Mouse (Mus musculus) heart, postnatal 0 days (tissue): ENCODE data around the gene Ppp1r16b. TPM values are rescaled to one million over a fixed set of nuclear protein-coding genes. Genes with fewer than 3 reads are reported as not detected.

Source experiments
- ATAC-seq: fragments of 200-750 bp; cut with Nextera tagmentation; 2 replicates; pipeline ENCODE4 v1.8.0; 2017; ENCODE audit warnings: low read depth, moderate number of reproducible peaks, moderate library complexity; ENCODE audit not compliant: insufficient read depth
- DNase-seq: peaks from one replicate; pipeline ENCODE4 v3.0.0-alpha.2; 2016; ENCODE audit warnings: low spot score
- H3K27ac ChIP-seq: fragments of 300-500 bp; sonication (generic); 2 replicates; pipeline ENCODE4 v1.5.1; 2014; ENCODE audit warnings: low read depth, mild to moderate bottlenecking
- H3K27me3 ChIP-seq: fragments of 300-500 bp; sonication (generic); 2 replicates; pipeline ENCODE4 v1.6.1; 2014; ENCODE audit warnings: low read length, mixed read lengths; ENCODE audit not compliant: control insufficient read depth, insufficient read depth
- H3K36me3 ChIP-seq: fragments of 300-500 bp; sonication (generic); replicated peaks from 2 replicates; pipeline ENCODE4 v1.6.1; 2014; ENCODE audit warnings: low read length, mixed read lengths; ENCODE audit not compliant: control insufficient read depth, insufficient read depth
- H3K4me1 ChIP-seq: fragments of 300-500 bp; sonication (generic); 2 replicates; pipeline ENCODE4 v1.6.1; 2014; ENCODE audit warnings: antibody characterized with exemption; ENCODE audit not compliant: control insufficient read depth, insufficient read depth
- H3K4me2 ChIP-seq: fragments of 300-500 bp; sonication (generic); 2 replicates; pipeline ENCODE4 v1.6.1; 2014; ENCODE audit warnings: low read depth, mild to moderate bottlenecking, low read length, moderate library complexity
- H3K4me3 ChIP-seq: fragments of 300-500 bp; sonication (generic); 2 replicates; pipeline ENCODE4 v1.5.1; 2014; ENCODE audit warnings: low read depth, low read length
- H3K9ac ChIP-seq: fragments of 300-500 bp; sonication (generic); replicated peaks from 2 replicates; pipeline ENCODE4 v1.6.1; 2014; ENCODE audit warnings: low read depth, low read length, mixed read lengths
- H3K9me3 ChIP-seq: fragments of 300-500 bp; sonication (generic); replicated peaks from 2 replicates; pipeline ENCODE4 v1.6.1; 2016; ENCODE audit warnings: low read length; ENCODE audit not compliant: control insufficient read depth
- CTCF ChIP-seq: IDR thresholded peaks from 2 replicates; pipeline ENCODE4 v1.5.1; 2016; ENCODE audit warnings: antibody characterized with exemption, control low read depth, low read depth
- EP300 ChIP-seq: IDR thresholded peaks from 2 replicates; pipeline ENCODE4 v1.6.1; 2016; ENCODE audit warnings: antibody characterized with exemption, low read depth
- WGBS: fragments of 180-500 bp; shearing (Covaris S2); extraction: QIAGEN DNeasy Blood & Tissue Kit; methylation state at CpG from one replicate; pipeline ENCODE4 v1.1.7; 2014; 5-methylcytosine and 5-hydroxymethylcytosine counted together
- polyA plus RNA-seq: library from polyadenylated mRNA; unstranded; fragments of >200 nt; fragmentation: Nextera tagmentation; extraction: Ambion mirVana; gene quantifications from 2 replicates; pipeline ENCODE4 v1.2.1, GENCODE M21; 2015
- total RNA-seq: library from RNA; depleted of rRNA; stranded (reverse); fragments of >200 nt; gene quantifications from 2 replicates; pipeline ENCODE4 v1.2.3, GENCODE M21; 2014; ENCODE audit warnings: low replicate concordance

Gene Ppp1r16b
- total and polyA plus RNA-seq, 2 experiments from 2014 or later: 3.7 to 5.1 TPM

- no peak for TF ChIP-seq EP300
- TF ChIP-seq CTCF: no peak
- no peaks in the 10 kb centered on the region for H3K27me3 ChIP-seq
- no peak overlapping the region for H3K9ac ChIP-seq
- H3K4me1 ChIP-seq: no peaks in the 10 kb centered on the region
- peaks cover 19% of the 10 kb centered on the region for H3K36me3 ChIP-seq
- no peak for ATAC-seq
- H3K4me3 ChIP-seq: no peak overlapping the region
- peaks cover 5% of the 10 kb centered on the region for H3K9me3 ChIP-seq
- H3K27ac ChIP-seq: no peak overlapping the region
- DNase-seq: no peak
- 86% methylated on average over 3 of the region's 3 CpGs for WGBS
- H3K4me2 ChIP-seq: no peak overlapping the region
These were observed 21.4 kb upstream of the Ppp1r16b start for GRCm38 (mm10) chr2:158643791-158644190.

- Histone ChIP-seq H3K4me2 (no peak overlapping the region), H3K36me3 (no peaks in the 10 kb centered on the region), H3K4me1 (no peaks in the 10 kb centered on the region), H3K9me3 (0 out of 2 replicates have a peak, but pooled peaks cover under 1% of the 10 kb centered on the region), H3K27ac (no peak overlapping the region), H3K9ac (no peak overlapping the region), H3K27me3 (no peaks in the 10 kb centered on the region), H3K4me3 (no peak overlapping the region)
- no peak for TF ChIP-seq EP300
- no peak for TF ChIP-seq CTCF
- DNase-seq (no peak), ATAC-seq (no peak)
- WGBS: 54% methylated on average over 7 of the region's 7 CpGs
These were observed 13.9 kb upstream of the Ppp1r16b start for GRCm38 (mm10) chr2:158651159-158651908.

GRCm38 (mm10) chr2:158652985-158653384, 12.2 kb upstream of the Ppp1r16b start:
- ATAC-seq: peak; percentile 50; the same call in 1 of the 2 replicates
- no peak for DNase-seq
- TF ChIP-seq EP300 (no peak), CTCF (peak; percentile 87)
- H3K4me2 ChIP-seq: no peak overlapping the region
- no peaks in the 10 kb centered on the region for H3K36me3 ChIP-seq
- H3K9ac ChIP-seq: no peak overlapping the region
- H3K9me3 ChIP-seq: no peaks in the 10 kb centered on the region
- H3K27ac ChIP-seq: no peak overlapping the region
- H3K4me3 ChIP-seq: no peak overlapping the region
- no peaks in the 10 kb centered on the region for H3K27me3 ChIP-seq
- WGBS: 10% methylated on average over 4 of the region's 4 CpGs
- H3K4me1 ChIP-seq: no peaks in the 10 kb centered on the region

GRCm38 (mm10) chr2:158654717-158655116, 10.5 kb upstream of the Ppp1r16b start:
- DNase-seq: no peak
- H3K9me3 ChIP-seq: no peaks in the 10 kb centered on the region
- H3K36me3 ChIP-seq: no peaks in the 10 kb centered on the region
- WGBS: 67% methylated on average over 9 of the region's 9 CpGs
- no peak overlapping the region for H3K4me2 ChIP-seq
- no peak overlapping the region for H3K9ac ChIP-seq
- no peaks in the 10 kb centered on the region for H3K27me3 ChIP-seq
- H3K4me1 ChIP-seq: no peaks in the 10 kb centered on the region
- TF ChIP-seq EP300: no peak
- TF ChIP-seq CTCF: no peak
- H3K27ac ChIP-seq: no peak overlapping the region
- H3K4me3 ChIP-seq: no peak overlapping the region
- ATAC-seq: peak; percentile 53

- Histone ChIP-seq H3K4me2 (no peak overlapping the region), H3K9ac (no peak overlapping the region), H3K27ac (no peak overlapping the region), H3K4me3 (no peak overlapping the region), H3K27me3 (no peaks in the 10 kb centered on the region), H3K9me3 (no peaks in the 10 kb centered on the region), H3K4me1 (no peaks in the 10 kb centered on the region), H3K36me3 (no peaks in the 10 kb centered on the region)
- DNase-seq (no peak), ATAC-seq (no peak)
- no peak for TF ChIP-seq EP300
- no peak for TF ChIP-seq CTCF
- 65% methylated on average over 4 of the region's 4 CpGs for WGBS
These were observed 9.4 kb upstream of the Ppp1r16b start for GRCm38 (mm10) chr2:158655806-158656205.
